Mouse (Mus musculus): ENCODE measurements around the gene Atf7ip.

DNA sequence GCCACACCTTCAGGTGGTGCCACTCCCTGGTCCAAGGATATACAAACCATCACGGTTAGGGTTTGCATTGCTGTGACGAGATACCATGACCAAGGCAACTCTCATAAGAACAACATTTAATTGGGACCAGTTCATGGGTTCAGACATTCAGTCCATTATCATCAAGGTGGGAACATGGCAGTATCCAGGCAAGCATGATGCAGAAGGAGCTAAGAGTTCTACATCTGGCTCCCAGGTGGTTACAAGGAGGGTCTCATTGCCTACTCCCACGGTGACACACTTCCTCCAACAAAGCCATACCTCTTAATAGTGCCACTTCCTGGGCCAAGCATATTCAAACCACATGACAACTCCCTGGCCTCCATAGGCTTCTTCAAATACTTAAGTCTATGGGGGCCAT lies 2.7 kb downstream of the Atf7ip start:
- TF ChIP-seq REST (IDR thresholded peaks at IDR 0.05; ENCODE audit: insufficient read depth, insufficient read length) (no peak), MAX (IDR thresholded peaks at IDR 0.05; ENCODE audit: low read depth) (no peak), POLR2A (IDR thresholded peaks at IDR 0.05; ENCODE audit: insufficient read length, low read depth) (no peak), TCF12 (IDR thresholded peaks at IDR 0.05; ENCODE audit: insufficient read depth, poor library complexity, severe bottlenecking) (no peak), POLR2AphosphoS2 (IDR thresholded peaks at IDR 0.05; ENCODE audit: insufficient read length, low read depth) (no peak), MYOD1 (IDR thresholded peaks at IDR 0.05; ENCODE audit: control insufficient read depth in 1 of 3, insufficient read length in 2 of 3, low read depth in 2 of 3) (no peak), E2F4 (IDR thresholded peaks at IDR 0.05; ENCODE audit: insufficient read depth) (no peak), USF1 (IDR thresholded peaks at IDR 0.05; ENCODE audit: low read depth) (no peak), MYOG (IDR thresholded peaks at IDR 0.05; ENCODE audit: control insufficient read depth in 1 of 3, insufficient read depth in 1 of 3, insufficient read length in 2 of 3, low read depth in 2 of 3) (no peak), CEBPB (IDR thresholded peaks at IDR 0.05; ENCODE audit: insufficient read depth, poor library complexity, severe bottlenecking) (no peak)
